Mouse (Mus musculus) liver, postnatal 0 days (tissue): Measurements from ENCODE around the gene Ap3b1.

ENCODE experiments used
- CTCF ChIP-seq: sonication (generic); IDR thresholded peaks from 2 replicates; pipeline ENCODE4 v1.5.1; 2016; ENCODE audit warnings: antibody characterized with exemption, low read depth
- EP300 ChIP-seq: IDR thresholded peaks from 2 replicates; pipeline ENCODE4 v1.6.1; 2016; ENCODE audit warnings: antibody characterized with exemption, low read depth, mild to moderate bottlenecking

- no peak for TF ChIP-seq CTCF
- no peak for TF ChIP-seq EP300
Observed at GRCm38 (mm10) chr13:94545739-94546138, 187.0 kb downstream of the Ap3b1 start.
